Mouse (Mus musculus) bone marrow, adult 2 months (tissue): Measurements from ENCODE around the gene Gyg.

Experiments used
- CTCF ChIP-seq: fragments of 200-500 bp; IDR thresholded peaks from 2 replicates; pipeline ENCODE4 v1.5.1; 2011; ENCODE audit warnings: low read length, control low read depth; ENCODE audit not compliant: control insufficient read depth, insufficient read depth
- POLR2A ChIP-seq: fragments of 200-500 bp; IDR thresholded peaks from 2 replicates; pipeline ENCODE4 v1.6.1; 2011; ENCODE audit warnings: low read depth, mild to moderate bottlenecking, control low read depth, low read length, borderline replicate concordance; ENCODE audit not compliant: control insufficient read depth

DNA sequence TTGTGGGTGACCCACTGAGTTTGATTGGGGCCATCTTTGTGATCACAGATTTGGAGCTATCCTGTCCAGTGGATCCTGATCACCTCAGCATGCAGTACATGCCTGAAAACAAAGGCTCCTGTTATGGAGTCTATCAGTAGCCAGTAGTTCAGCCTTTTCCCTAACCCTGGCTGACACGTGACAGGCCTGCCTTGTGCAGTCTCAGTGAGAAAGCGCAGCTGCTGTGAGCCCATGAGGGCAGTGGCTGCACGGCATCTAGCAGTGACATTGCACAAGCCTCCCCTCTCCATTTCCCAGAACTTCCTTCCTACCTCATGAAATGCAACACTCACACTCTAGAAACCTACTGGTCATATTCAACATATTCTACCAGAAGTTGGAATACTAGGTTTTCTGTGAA, 20.6 kb downstream of the Gyg start:
- no peak for TF ChIP-seq POLR2A
- TF ChIP-seq CTCF, result no peak
